Mouse (Mus musculus) limb, embryonic 14.5 days (tissue): ENCODE measurements around the gene Eno1. TPM values are rescaled to one million over a fixed set of nuclear protein-coding genes. Genes with fewer than 3 reads are reported as not detected.
"Not testable (repeated sequence)": the region's sequence is repeated elsewhere in the genome, so short reads cannot be mapped to it uniquely, and the experiment has no call there.

Experiments used
- ATAC-seq: fragments of 200-750 bp; cut with Nextera tagmentation; 2 replicates; pipeline ENCODE4 v1.8.0; 2017; ENCODE audit warnings: low read depth, moderate number of reproducible peaks, moderate TSS enrichment; ENCODE audit not compliant: low FRiP score
- DNase-seq: peaks from one replicate; pipeline ENCODE4 v3.0.0-alpha.2; 2015; ENCODE audit warnings: low spot score
- H3K27ac ChIP-seq: fragments of 300-500 bp; sonication (generic); replicated peaks from 2 replicates; pipeline ENCODE4 v1.5.1; 2014; ENCODE audit warnings: low read depth, mild to moderate bottlenecking, low read length, moderate library complexity, mixed read lengths
- H3K27me3 ChIP-seq: fragments of 300-500 bp; sonication (generic); 2 replicates; pipeline ENCODE4 v1.6.1; 2014; ENCODE audit warnings: low read length, mixed read lengths; ENCODE audit not compliant: control insufficient read depth, insufficient read depth
- H3K36me3 ChIP-seq: fragments of 300-500 bp; sonication (generic); 2 replicates; pipeline ENCODE4 v1.6.1; 2014; ENCODE audit warnings: mild to moderate bottlenecking, low read length, moderate library complexity, mixed read lengths; ENCODE audit not compliant: control insufficient read depth, insufficient read depth
- H3K4me1 ChIP-seq: fragments of 300-500 bp; sonication (generic); 2 replicates; pipeline ENCODE4 v1.6.1; 2014; ENCODE audit warnings: antibody characterized with exemption, low read length, mixed read lengths; ENCODE audit not compliant: control insufficient read depth, insufficient read depth
- H3K4me2 ChIP-seq: fragments of 300-500 bp; sonication (generic); replicated peaks from 2 replicates; pipeline ENCODE4 v1.6.1; 2014; ENCODE audit warnings: low read depth, mild to moderate bottlenecking, low read length, moderate library complexity; ENCODE audit not compliant: severe bottlenecking
- H3K4me3 ChIP-seq: fragments of 300-500 bp; sonication (generic); replicated peaks from 2 replicates; pipeline ENCODE4 v1.5.1; 2014; ENCODE audit warnings: low read length
- H3K9ac ChIP-seq: fragments of 300-500 bp; sonication (generic); 2 replicates; pipeline ENCODE4 v1.6.1; 2014; ENCODE audit warnings: mild to moderate bottlenecking, low read depth, low read length, moderate library complexity; ENCODE audit not compliant: severe bottlenecking
- H3K9me3 ChIP-seq: fragments of 300-500 bp; sonication (generic); 2 replicates; pipeline ENCODE4 v1.6.1; 2016; ENCODE audit warnings: low read length; ENCODE audit not compliant: control insufficient read depth
- POLR2A ChIP-seq: fragments of 200-500 bp; IDR thresholded peaks from 2 replicates; pipeline ENCODE4 v1.8.0; 2012; ENCODE audit warnings: inconsistent platforms, mild to moderate bottlenecking, moderate library complexity, borderline replicate concordance; ENCODE audit not compliant: insufficient read depth, insufficient read length; ENCODE audit errors: extremely low read depth
- WGBS: fragments of 180-500 bp; shearing (Covaris S2); extraction: QIAGEN DNeasy Blood & Tissue Kit; methylation state at CpG from one replicate; pipeline ENCODE4 v1.1.7; 2014; 5-methylcytosine and 5-hydroxymethylcytosine counted together
- polyA plus RNA-seq, 2 experiments: library from polyadenylated mRNA; depleted of rRNA in 1 of 2; stranded (reverse) in 1 of 2; unstranded in 1 of 2; fragments of >200 nt; fragmentation: Nextera tagmentation in 1 of 2; extraction: Ambion mirVana in 1 of 2; gene quantifications; 2 replicates each; pipeline versions ENCODE4 v1.2.1 to v1.2.3; 2012 to 2014

Eno1 gene
- polyA plus RNA-seq, 2 experiments = 675 to 1,302 TPM

DNA sequence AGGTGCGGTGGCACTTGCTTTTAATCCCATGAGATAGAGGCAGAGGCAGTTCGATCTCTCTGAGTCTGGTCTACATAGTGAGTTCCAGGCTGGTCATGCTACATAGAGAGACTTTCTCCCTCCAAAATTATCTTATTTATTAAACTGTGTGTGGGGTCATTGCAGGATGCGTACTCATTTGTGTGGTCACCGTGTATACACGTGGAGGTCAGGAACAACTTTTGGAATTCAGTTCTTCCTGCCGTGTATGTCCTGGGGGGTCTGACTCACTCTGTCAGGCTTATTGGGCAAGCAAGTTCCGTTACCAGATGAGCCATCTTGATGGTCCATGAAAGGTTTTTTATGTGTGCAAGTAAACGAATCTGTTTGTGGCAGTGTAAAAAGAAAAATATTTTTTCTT is 50.5 kb downstream of the Eno1 start:
- ATAC-seq (no peak), DNase-seq (no peak)
- no peak overlapping the region for H3K9ac ChIP-seq
- 73% methylated on average over 8 of the region's 8 CpGs for WGBS
- no peak overlapping the region for H3K4me3 ChIP-seq
- H3K9me3 ChIP-seq = no peaks in the 10 kb centered on the region
- no peak overlapping the region for H3K4me2 ChIP-seq
- peaks cover 10% of the 10 kb centered on the region; the same call in 1 of the 2 replicates for H3K36me3 ChIP-seq
- H3K27me3 ChIP-seq = no peaks in the 10 kb centered on the region
- TF ChIP-seq POLR2A = no peak
- H3K27ac ChIP-seq = no peak overlapping the region
- peaks cover 36% of the 10 kb centered on the region for H3K4me1 ChIP-seq

GRCm38 (mm10) chr4:150287463-150287862 is 50.9 kb downstream of the Eno1 start:
- H3K4me3 ChIP-seq, H3K9me3 ChIP-seq, DNase-seq, H3K27me3 ChIP-seq, H3K9ac ChIP-seq, H3K4me2 ChIP-seq, ATAC-seq, H3K27ac ChIP-seq: not testable (repeated sequence)
- WGBS = 81% methylated on average over 1 of the region's 1 CpGs
- Histone ChIP-seq H3K36me3 (peaks cover 10% of the 10 kb centered on the region; the same call in 1 of the 2 replicates), H3K4me1 (peaks cover 36% of the 10 kb centered on the region)

DNA sequence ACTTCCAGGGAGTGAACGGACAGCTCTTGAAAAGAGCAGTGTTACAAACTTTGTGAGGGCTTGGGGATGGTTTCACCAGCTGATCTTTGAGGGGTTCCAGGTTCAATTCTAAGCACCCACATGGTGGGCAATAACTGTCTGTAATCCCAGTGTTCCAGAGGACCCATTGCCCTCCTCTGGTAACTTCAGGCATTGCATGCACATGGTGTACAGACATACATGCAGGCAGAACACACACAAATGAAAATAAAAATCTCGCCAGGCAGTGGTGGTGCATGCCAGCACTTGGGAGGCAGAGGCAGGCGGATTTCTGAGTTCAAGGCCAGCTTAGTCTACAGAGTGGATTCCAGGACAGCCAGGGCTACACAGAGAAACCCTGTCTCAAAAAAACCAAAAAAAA is 55.4 kb downstream of the Eno1 start:
- Histone ChIP-seq H3K9ac (no peak overlapping the region), H3K27ac (no peak overlapping the region), H3K4me1 (peaks cover 10% of the 10 kb centered on the region), H3K4me2 (no peak overlapping the region), H3K4me3 (no peak overlapping the region), H3K36me3 (peaks cover 10% of the 10 kb centered on the region; the same call in 1 of the 2 replicates), H3K9me3 (no peaks in the 10 kb centered on the region), H3K27me3 (no peaks in the 10 kb centered on the region)
- ATAC-seq = no peak
- TF ChIP-seq POLR2A = no peak
- DNase-seq = no peak
- 95% methylated on average over 3 of the region's 3 CpGs for WGBS

GRCm38 (mm10) chr4:150294870-150295269 is 58.3 kb downstream of the Eno1 start:
- no peak overlapping the region for H3K27ac ChIP-seq
- 94% methylated on average over 7 of the region's 7 CpGs for WGBS
- no peak for TF ChIP-seq POLR2A
- no peaks in the 10 kb centered on the region for H3K4me1 ChIP-seq
- no peaks in the 10 kb centered on the region for H3K27me3 ChIP-seq
- ATAC-seq (no peak), DNase-seq (no peak)
- no peak overlapping the region for H3K4me2 ChIP-seq
- H3K36me3 ChIP-seq = peaks cover 10% of the 10 kb centered on the region; the same call in 1 of the 2 replicates
- H3K9ac ChIP-seq = no peak overlapping the region
- no peaks in the 10 kb centered on the region for H3K9me3 ChIP-seq
- H3K4me3 ChIP-seq = no peak overlapping the region

- Histone ChIP-seq H3K4me3 (no peak overlapping the region), H3K4me1 (no peaks in the 10 kb centered on the region; the same call in 1 of the 2 replicates), H3K27me3 (no peaks in the 10 kb centered on the region), H3K4me2 (no peak overlapping the region), H3K9me3 (no peaks in the 10 kb centered on the region), H3K9ac (no peak overlapping the region), H3K36me3 (peaks cover 8% of the 10 kb centered on the region; the same call in 1 of the 2 replicates), H3K27ac (no peak overlapping the region)
- no peak for TF ChIP-seq POLR2A
- no peak for DNase-seq
- WGBS = 97% methylated on average over 7 of the region's 7 CpGs
- ATAC-seq = no peak
Measured at GRCm38 (mm10) chr4:150295966-150296365, 59.4 kb downstream of the Eno1 start.

Other genes starting within 250 kb of the Eno1 start
- gene H6pd, start 227.7 kb upstream of the Eno1 start, polyA plus RNA-seq (2012; rRNA removed) = 22.6 and 30.1 TPM in 2 replicates
- 13.3 and 15.7 TPM in 2 replicates for gene H6pd, start 227.7 kb upstream of the Eno1 start, polyA plus RNA-seq (2014; fragmentation: Nextera tagmentation; extraction: Ambion mirVana)
- gene Gpr157, start 149.4 kb upstream of the Eno1 start, polyA plus RNA-seq (2012; rRNA removed) = 3.8 and 4.5 TPM in 2 replicates
- 0.48 and 0.52 TPM in 2 replicates for gene Gpr157, start 149.4 kb upstream of the Eno1 start, polyA plus RNA-seq (2014; fragmentation: Nextera tagmentation; extraction: Ambion mirVana)
- 2.2 and 3.5 TPM in 2 replicates for gene Slc2a5, start 117.4 kb upstream of the Eno1 start, polyA plus RNA-seq (2012; rRNA removed)
- 1.5 and 2.6 TPM in 2 replicates for gene Slc2a5, start 117.4 kb upstream of the Eno1 start, polyA plus RNA-seq (2014; fragmentation: Nextera tagmentation; extraction: Ambion mirVana)
- not detected in 2 replicates for gene Slc2a7, start 87.7 kb upstream of the Eno1 start, polyA plus RNA-seq (2012; rRNA removed)
- gene Slc2a7, start 87.7 kb upstream of the Eno1 start, polyA plus RNA-seq (2014; fragmentation: Nextera tagmentation; extraction: Ambion mirVana) = not detected in 2 replicates
- 0.14 and 0.26 TPM in 2 replicates for gene Car6, start 35.4 kb upstream of the Eno1 start, polyA plus RNA-seq (2012; rRNA removed)
- gene Car6, start 35.4 kb upstream of the Eno1 start, polyA plus RNA-seq (2014; fragmentation: Nextera tagmentation; extraction: Ambion mirVana) = 0.14 TPM in 1 of 2 replicates, not detected in the other
- gene Rere, start 44.9 kb downstream of the Eno1 start, polyA plus RNA-seq (2012; rRNA removed) = 43.3 and 51.3 TPM in 2 replicates
- 28.5 and 32.3 TPM in 2 replicates for gene Rere, start 44.9 kb downstream of the Eno1 start, polyA plus RNA-seq (2014; fragmentation: Nextera tagmentation; extraction: Ambion mirVana)